Mouse (Mus musculus) left cerebral cortex, postnatal 14 days (tissue): ENCODE results near the gene Col16a1. TPM values are rescaled to one million over a fixed set of nuclear protein-coding genes. Genes with fewer than 3 reads are reported as not detected.

Experiments used
- DNase-seq, 2 experiments: peaks; one replicate each; pipeline ENCODE4 v3.0.0; 2021 to 2022; ENCODE audit warnings: low spot score in 2 of 2, mixed read lengths in 1 of 2
- intact Hi-C: fragments of 180-260 bp; cut with DNase I; formaldehyde crosslinking; loops from one replicate; pipeline ENCODE4 v1.15.1; 2025
- total RNA-seq, 2 experiments: library from RNA; stranded (reverse); gene quantifications; 2 replicates each; pipeline ENCODE4 v1.2.3; 2021

Gene Col16a1
- total RNA-seq, 2 experiments from 2014 or later: 12.2 to 17.8 TPM

- no peak for DNase-seq
- intact Hi-C loops: no loop called here
Measured at GRCm38 (mm10) chr4:130120752-130121151, 73.1 kb downstream of the Col16a1 start.

DNA sequence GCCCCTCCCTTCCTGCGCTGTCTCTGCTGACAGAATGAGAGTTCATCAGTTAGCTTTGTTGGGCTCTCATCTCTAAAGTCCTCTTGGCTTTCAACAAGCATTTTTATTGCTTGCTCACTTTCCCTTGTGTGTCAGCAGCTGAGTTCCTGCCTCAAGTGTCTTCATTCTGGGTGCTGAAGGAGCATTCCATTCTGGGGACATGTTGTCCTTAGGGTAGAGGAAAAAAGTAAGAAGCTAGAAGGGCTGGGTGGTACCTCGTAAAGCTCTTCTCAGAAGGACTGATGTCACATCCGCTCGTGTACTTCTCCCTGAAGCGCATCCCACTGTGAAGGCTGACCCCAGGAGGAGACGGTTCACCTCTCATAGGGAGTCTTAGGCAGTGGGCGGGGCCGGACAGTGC is 73.9 kb downstream of the Col16a1 start:
- intact Hi-C loops: no loop called here
- no peak for DNase-seq

- no peak for DNase-seq
- intact Hi-C loops: no loop called here
Measured at GRCm38 (mm10) chr4:130123020-130123419, 75.4 kb downstream of the Col16a1 start.

- intact Hi-C loops: no loop called here
- no peak for DNase-seq
Measured at GRCm38 (mm10) chr4:130124110-130124509, 76.5 kb downstream of the Col16a1 start.

GRCm38 (mm10) chr4:130125164-130125563 is 77.5 kb downstream of the Col16a1 start:
- intact Hi-C loops: no loop called here
- DNase-seq: no peak

DNA sequence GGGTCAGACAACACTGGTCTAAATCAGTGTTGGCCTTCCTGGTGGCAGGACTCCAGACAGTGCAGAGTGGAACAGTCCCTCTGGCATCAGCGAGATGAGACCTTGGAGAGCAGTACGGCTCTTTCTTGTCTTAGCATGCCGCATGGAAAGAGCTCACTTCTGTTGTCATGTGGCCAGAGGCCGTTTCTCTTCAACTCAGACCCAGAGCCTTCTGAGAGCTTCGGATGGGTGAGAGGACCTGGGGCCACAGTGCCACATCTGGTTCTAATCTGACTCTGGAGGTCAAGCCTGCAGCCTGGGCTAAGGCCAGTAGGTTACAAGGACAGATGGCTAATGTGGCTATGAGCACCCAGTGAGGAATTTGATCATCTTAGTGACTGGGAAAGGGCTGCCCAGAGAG is 78.3 kb downstream of the Col16a1 start:
- DNase-seq: no peak
- intact Hi-C loops: no loop called here

DNA sequence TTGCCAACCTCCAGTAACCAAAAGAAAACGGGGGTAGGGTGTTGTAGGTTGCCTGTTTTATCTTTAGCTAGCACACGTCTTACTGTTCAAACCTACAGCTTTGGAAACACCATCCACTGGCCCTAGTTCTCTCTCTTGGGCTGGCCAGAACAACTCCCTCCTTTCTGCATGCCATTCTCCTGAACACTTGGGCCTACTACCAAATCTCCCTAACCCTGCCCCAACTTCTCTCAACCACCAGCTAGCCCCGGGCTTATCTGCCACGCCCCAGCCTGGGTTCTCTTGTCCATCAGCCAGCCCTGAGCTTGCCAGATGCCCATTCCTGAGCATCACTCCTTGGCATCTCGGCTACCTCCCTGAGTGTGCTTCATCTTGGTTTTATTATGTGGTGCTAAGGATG is 81.3 kb downstream of the Col16a1 start:
- no peak for DNase-seq
- intact Hi-C loops: no loop called here

DNA sequence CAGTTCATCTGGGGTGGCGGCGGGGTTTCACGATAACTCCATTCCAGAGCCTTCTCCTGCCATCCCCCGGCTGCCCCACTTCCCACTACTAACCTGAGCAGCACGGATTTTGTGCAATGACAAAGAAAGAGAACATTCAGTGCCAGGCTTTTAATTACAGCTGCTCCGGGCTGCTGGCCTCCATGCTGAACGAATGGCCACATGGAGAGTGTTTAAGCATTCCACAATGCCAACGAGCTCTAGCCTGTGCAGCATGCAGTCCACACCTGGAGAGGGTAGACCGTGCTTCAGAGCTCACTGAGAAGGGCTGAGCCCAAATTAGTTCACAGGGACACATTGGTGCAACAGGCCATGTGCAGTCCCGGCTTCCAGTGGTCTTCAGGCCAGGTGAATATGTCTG is 82.4 kb downstream of the Col16a1 start:
- no peak for DNase-seq
- intact Hi-C loops: no loop called here

DNA sequence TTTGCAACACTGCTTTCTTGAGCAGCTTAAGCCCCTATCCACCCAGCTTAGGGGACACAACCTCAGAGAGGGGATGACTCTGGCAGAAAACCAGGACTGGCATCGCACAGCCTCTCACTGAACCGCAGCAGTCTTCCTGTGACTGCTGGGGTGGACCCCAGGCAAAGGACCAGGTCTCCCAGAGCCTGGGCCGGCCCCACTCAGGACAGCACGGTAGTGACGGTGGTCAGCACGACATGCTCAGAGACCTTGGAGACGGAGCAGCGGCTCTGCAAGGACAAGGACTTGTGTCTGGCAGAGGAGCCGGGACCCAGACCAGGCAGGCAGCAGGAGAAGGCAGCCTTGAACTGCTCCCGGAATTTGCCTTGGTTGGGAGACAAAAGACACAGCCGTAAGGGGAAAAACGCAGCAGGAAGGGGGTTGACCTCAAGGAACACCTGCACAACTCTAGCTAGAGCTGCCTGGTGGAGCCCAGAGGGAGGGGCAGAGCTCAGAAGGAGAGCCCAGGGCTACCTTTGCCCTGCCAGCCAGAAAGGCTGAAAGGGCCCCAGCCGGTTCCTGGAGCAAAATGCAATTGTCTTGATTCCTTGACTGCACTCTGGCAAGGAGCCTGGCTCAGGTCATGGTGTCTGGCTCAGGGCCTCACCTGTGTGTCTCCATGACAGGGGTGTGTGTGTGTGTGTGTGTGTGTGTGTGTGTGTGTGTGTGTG is 83.2 kb downstream of the Col16a1 start:
- DNase-seq: no peak
- intact Hi-C loops: no loop called here

DNA sequence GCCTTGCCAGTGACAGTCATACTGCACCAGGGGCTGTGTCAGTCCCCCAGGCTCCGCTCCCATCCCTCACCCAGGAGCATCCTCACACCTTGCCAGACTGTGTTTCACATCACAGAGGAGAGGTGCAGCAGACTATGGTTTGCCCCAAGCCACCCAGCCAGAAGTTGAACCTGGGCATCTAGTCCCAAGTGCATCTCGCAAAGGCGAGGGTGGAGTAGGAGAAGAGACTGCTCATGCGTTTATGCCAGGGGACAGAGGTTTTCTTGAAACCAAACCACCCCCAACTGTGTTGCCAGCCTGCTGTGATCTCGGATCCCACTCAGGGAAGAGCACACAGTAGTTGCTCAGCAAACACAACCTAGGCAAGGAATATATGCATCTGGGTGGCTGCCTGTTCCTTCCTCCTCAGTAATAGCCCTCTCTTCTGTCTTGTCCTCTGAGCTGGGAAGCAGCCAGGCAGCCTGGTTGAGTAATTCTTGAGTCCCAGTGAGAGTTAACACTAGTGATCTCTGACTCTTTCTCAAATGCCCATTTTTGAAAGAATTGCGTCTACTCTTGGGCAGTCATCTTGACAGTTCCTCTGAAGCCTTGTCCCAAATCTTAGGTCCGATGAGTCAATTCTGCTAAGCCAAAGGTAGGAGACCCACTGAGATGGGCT is 83.9 kb downstream of the Col16a1 start:
- no peak for DNase-seq
- intact Hi-C loops: no loop called here

DNA sequence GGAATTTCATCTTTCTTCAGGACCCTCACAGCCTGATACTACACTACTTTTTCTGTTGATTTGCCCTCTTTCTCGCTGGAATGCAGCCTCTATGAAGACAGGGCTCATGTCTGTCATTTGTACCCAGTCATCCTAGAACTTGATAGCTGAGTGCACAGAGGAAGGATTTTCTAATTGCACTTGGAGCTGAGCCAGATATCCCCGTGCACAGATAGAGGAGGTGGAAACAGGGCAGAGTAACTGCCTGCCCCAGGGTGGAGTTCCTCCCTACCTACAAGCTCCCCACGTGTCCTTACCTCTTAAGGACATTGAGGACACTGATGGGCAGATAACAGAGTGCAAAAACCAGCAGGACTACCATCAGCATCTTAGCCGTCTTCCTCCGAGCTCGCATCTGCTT is 85.8 kb downstream of the Col16a1 start:
- intact Hi-C loops: no loop called here
- no peak for DNase-seq

DNA sequence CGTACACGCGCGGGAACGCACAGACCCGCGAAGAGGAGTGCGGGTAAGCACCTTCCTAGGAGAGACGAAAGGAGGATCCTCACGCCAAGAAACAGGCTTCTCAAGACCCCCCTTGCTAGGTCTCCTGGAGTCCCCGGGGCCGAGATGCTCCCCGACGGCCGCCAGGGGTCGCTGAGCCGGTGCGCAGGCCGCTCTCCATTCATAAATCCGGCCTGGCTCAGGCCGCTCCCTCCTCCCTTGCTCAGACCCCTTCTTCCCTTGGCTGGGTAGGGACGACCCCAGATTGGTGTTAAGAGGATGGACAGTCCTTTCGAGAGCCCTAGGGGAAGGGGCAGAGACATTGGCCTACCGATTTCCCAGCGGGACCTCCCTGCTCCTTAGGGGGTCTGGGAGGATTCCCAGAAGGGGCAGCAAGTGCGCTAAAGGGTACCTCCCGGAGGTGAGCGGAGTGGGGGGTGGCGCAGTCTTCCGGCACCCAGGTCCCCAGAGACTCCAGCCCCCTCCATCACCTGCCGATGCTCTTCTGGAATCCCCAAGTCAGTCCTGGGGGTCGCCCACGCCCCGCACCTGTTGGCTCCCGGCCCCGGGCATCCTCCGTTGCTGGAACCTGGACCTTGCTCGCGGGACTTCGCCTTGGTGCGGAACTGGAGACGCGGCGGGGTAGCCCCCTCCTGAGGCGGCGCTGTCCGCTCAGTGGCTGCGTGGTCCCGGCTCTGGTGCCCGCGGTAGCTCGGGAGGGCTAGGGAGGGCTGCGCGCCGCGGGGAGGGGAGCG is 91.0 kb downstream of the Col16a1 start:
- peak; percentile 62 to 68 for DNase-seq
- intact Hi-C loops: loop anchor here (2.0 kb wide), 1 partner anchor 50 kb away; no protein-coding TSS in a partner anchor

GRCm38 (mm10) chr4:130139214-130139492 is 91.5 kb downstream of the Col16a1 start, which contains the start of gene Hcrtr1:
Gene Hcrtr1, minus strand, starts transcription at chr4:130139359.
- DNase-seq: no peak
- intact Hi-C loops: loop anchor here (2.0 kb wide), 1 partner anchor 50 kb away; no protein-coding TSS in a partner anchor

DNA sequence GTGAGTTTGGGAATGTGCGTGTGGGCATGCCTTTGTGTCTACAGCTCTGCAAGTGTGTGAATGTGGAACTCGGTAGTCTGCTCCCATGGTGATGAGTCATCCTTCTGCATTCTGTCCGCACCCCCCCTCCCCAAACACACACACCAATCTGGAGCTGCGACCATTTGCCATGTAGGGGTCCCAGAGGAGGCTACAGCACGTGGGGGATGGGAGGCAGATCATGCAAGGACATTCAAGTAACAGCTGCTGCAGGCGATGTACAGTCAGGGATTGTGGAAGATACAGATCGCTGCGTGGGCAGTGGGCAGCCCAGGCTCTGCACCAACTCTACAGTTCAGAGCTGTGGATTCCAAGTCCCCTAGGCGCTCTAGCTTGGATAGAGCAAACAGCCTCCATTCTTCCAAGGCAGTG is 93.4 kb downstream of the Col16a1 start:
- intact Hi-C loops: no loop called here
- DNase-seq: peak; percentile 66 to 92

- DNase-seq: no peak
- intact Hi-C loops: no loop called here
Measured at GRCm38 (mm10) chr4:130141786-130142185, 94.1 kb downstream of the Col16a1 start.

GRCm38 (mm10) chr4:130148405-130148804 is 100.8 kb downstream of the Col16a1 start:
- no peak for DNase-seq
- intact Hi-C loops: no loop called here

Other genes with a start within 250 kb of the Col16a1 start
- gene Ptp4a2, start 236.6 kb upstream of the Col16a1 start, total RNA-seq: 100 to 1,000 TPM; 112 to 126 TPM
- under 1 TPM; 0.15 to 0.68 TPM for gene Spocd1, start 118.6 kb upstream of the Col16a1 start, total RNA-seq
- gene Adgrb2, start 63.0 kb upstream of the Col16a1 start, total RNA-seq: 100 to 1,000 TPM; 352 to 365 TPM
- 10 to 100 TPM; 47.6 to 49.2 TPM for gene Pef1, start 54.7 kb downstream of the Col16a1 start, total RNA-seq
- 1 to 10 TPM; 5.8 to 6.3 TPM for gene Hcrtr1, start 91.5 kb downstream of the Col16a1 start, total RNA-seq
- gene Tinagl1, start 127.3 kb downstream of the Col16a1 start, total RNA-seq: 1 to 10 TPM; 4.1 to 4.2 TPM
- gene Gm853, start 174.6 kb downstream of the Col16a1 start, total RNA-seq: not detected
- 1 to 10 TPM; 3.5 to 3.8 TPM for gene Serinc2, start 231.4 kb downstream of the Col16a1 start, total RNA-seq